Mouse (Mus musculus): ENCODE measurements around the gene Tsnaxip1. TPM values are rescaled to one million over a fixed set of nuclear protein-coding genes. Genes with fewer than 3 reads are reported as not detected.

The Tsnaxip1 gene
- total RNA-seq (2015; ENCODE audit: low replicate concordance) (2.9 TPM in 1 of 2 replicates, not detected in the other), total RNA-seq (2017; ENCODE audit: low replicate concordance) (1.4 TPM in 1 of 2 replicates, not detected in the other)

GRCm38 (mm10) chr8:105826861-105827848 lies at the start of gene Tsnaxip1, which contains the start of gene Ranbp10:
Gene Tsnaxip1, plus strand, starts transcription at chr8:105827731.
Gene Ranbp10, minus strand, starts transcription at chr8:105827350.
- ATAC-seq (replicated peaks; ENCODE audit: low FRiP score, poor library complexity, severe bottlenecking), result peak; percentile 82

GRCm38 (mm10) chr8:105777833-105778232 lies 49.7 kb upstream of the Tsnaxip1 start:
- no peak for ATAC-seq (replicated peaks; ENCODE audit: low FRiP score, poor library complexity, severe bottlenecking)

GRCm38 (mm10) chr8:105780298-105780697 lies 47.2 kb upstream of the Tsnaxip1 start:
- no peak for ATAC-seq (replicated peaks; ENCODE audit: low FRiP score, poor library complexity, severe bottlenecking)

GRCm38 (mm10) chr8:105788241-105788640 lies 39.3 kb upstream of the Tsnaxip1 start:
- peak; percentile 50; the same call in 1 of the 2 replicates for ATAC-seq (replicated peaks; ENCODE audit: low FRiP score, poor library complexity, severe bottlenecking)

GRCm38 (mm10) chr8:105788927-105789326 lies 38.6 kb upstream of the Tsnaxip1 start:
- ATAC-seq (replicated peaks; ENCODE audit: low FRiP score, poor library complexity, severe bottlenecking), result no peak

- ATAC-seq (replicated peaks; ENCODE audit: low FRiP score, poor library complexity, severe bottlenecking), result no peak
Measured at GRCm38 (mm10) chr8:105789626-105790025, 37.9 kb upstream of the Tsnaxip1 start.

GRCm38 (mm10) chr8:105793331-105793730 lies 34.2 kb upstream of the Tsnaxip1 start:
- no peak for ATAC-seq (replicated peaks; ENCODE audit: low FRiP score, poor library complexity, severe bottlenecking)

- ATAC-seq (replicated peaks; ENCODE audit: low FRiP score, poor library complexity, severe bottlenecking), result no peak
Measured at GRCm38 (mm10) chr8:105794009-105794598, 33.4 kb upstream of the Tsnaxip1 start.

GRCm38 (mm10) chr8:105795785-105796184 lies 31.7 kb upstream of the Tsnaxip1 start:
- ATAC-seq (replicated peaks; ENCODE audit: low FRiP score, poor library complexity, severe bottlenecking), result no peak

- ATAC-seq (replicated peaks; ENCODE audit: low FRiP score, poor library complexity, severe bottlenecking), result no peak
Measured at GRCm38 (mm10) chr8:105798408-105798807, 29.1 kb upstream of the Tsnaxip1 start.

GRCm38 (mm10) chr8:105799091-105799812 lies 28.3 kb upstream of the Tsnaxip1 start:
- ATAC-seq (replicated peaks; ENCODE audit: low FRiP score, poor library complexity, severe bottlenecking), result peak; percentile 78

- peak; percentile 86 for ATAC-seq (replicated peaks; ENCODE audit: low FRiP score, poor library complexity, severe bottlenecking)
Measured at GRCm38 (mm10) chr8:105801153-105801904, 26.2 kb upstream of the Tsnaxip1 start.

- no peak for ATAC-seq (replicated peaks; ENCODE audit: low FRiP score, poor library complexity, severe bottlenecking)
Measured at GRCm38 (mm10) chr8:105804797-105805196, 22.7 kb upstream of the Tsnaxip1 start.

- ATAC-seq (replicated peaks; ENCODE audit: low FRiP score, poor library complexity, severe bottlenecking), result no peak
Measured at GRCm38 (mm10) chr8:105805346-105805745, 22.2 kb upstream of the Tsnaxip1 start.

- no peak for ATAC-seq (replicated peaks; ENCODE audit: low FRiP score, poor library complexity, severe bottlenecking)
Measured at GRCm38 (mm10) chr8:105805964-105806363, 21.6 kb upstream of the Tsnaxip1 start.

GRCm38 (mm10) chr8:105807766-105808165 lies 19.8 kb upstream of the Tsnaxip1 start:
- ATAC-seq (replicated peaks; ENCODE audit: low FRiP score, poor library complexity, severe bottlenecking), result no peak

- no peak; the same call in 1 of the 2 replicates for ATAC-seq (replicated peaks; ENCODE audit: low FRiP score, poor library complexity, severe bottlenecking)
Measured at GRCm38 (mm10) chr8:105808480-105808879, 19.1 kb upstream of the Tsnaxip1 start.

- no peak for ATAC-seq (replicated peaks; ENCODE audit: low FRiP score, poor library complexity, severe bottlenecking)
Measured at GRCm38 (mm10) chr8:105810245-105810786, 17.2 kb upstream of the Tsnaxip1 start.

- peak; percentile 58 for ATAC-seq (replicated peaks; ENCODE audit: low FRiP score, poor library complexity, severe bottlenecking)
Measured at GRCm38 (mm10) chr8:105811061-105811460, 16.5 kb upstream of the Tsnaxip1 start.
